In the genomic region with DNA sequence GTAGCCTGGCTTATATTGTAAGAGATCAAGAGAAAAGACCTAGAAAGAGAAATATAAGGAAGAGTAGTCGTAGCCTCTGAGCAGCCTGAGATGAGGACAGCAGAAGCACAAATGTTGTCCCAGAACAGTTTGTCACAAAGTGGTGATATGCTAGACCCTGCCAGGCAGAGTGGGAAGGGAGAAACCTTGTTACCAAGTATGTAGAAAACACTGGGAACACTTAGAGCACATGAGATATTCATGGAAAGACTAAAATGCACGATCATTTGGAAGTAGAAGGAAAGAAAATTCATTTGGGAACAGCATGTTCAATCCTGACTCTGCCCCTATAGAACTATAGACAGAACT, we compare ENCODE assay signal across 27 mouse cellular contexts.
"Had no signal": no experiment of that assay in that cellular context is flagged by ENCODE, and none has a peak within 500 bp of the region (broad histone marks: within the 10 kb centered on the region; RNA-seq: fewer than 3 reads in every experiment).

No protein-coding gene starts in this region.

- H3K27ac ChIP-seq: heart, adult 2 months; heart, embryonic 13.5 days; heart, embryonic 15.5 days; hindbrain, embryonic 13.5 days; hindbrain, embryonic 15.5 days; hindbrain, postnatal 0 days; kidney, embryonic 15.5 days; kidney, postnatal 0 days; limb, embryonic 13.5 days; limb, embryonic 15.5 days; liver, embryonic 12.5 days; liver, embryonic 14.5 days had no signal

- DNase-seq: gastrocnemius, postnatal 14 days; gastrocnemius, postnatal 36 days; heart, adult 11 months; heart, adult 2 months; heart, postnatal 14 days; heart, postnatal 36 days; kidney, adult 11 months; kidney, adult 2 months; kidney, adult 9 months; kidney, postnatal 14 days; kidney, postnatal 36 days; layer of hippocampus, adult 9-11 months; layer of hippocampus, postnatal 36 days; left cerebral cortex, postnatal 4 days had no signal

- H3K27me3 ChIP-seq: hindbrain, embryonic 13.5 days; hindbrain, embryonic 15.5 days; kidney, embryonic 15.5 days; limb, embryonic 13.5 days; limb, embryonic 15.5 days; liver, embryonic 12.5 days had no signal

- H3K4me2 ChIP-seq: heart, embryonic 11.5 days; heart, embryonic 13.5 days; heart, embryonic 15.5 days; hindbrain, embryonic 13.5 days; hindbrain, embryonic 15.5 days; kidney, embryonic 15.5 days; limb, embryonic 13.5 days; limb, embryonic 15.5 days; liver, embryonic 12.5 days had no signal

- H3K36me3 ChIP-seq: heart, embryonic 13.5 days; heart, embryonic 15.5 days; hindbrain, embryonic 13.5 days; hindbrain, embryonic 15.5 days; kidney, embryonic 15.5 days; limb, embryonic 13.5 days; limb, embryonic 15.5 days; liver, embryonic 12.5 days had no signal

- H3K9ac ChIP-seq: heart, embryonic 13.5 days; heart, embryonic 15.5 days; hindbrain, embryonic 13.5 days; hindbrain, embryonic 15.5 days; kidney, embryonic 15.5 days; limb, embryonic 13.5 days; limb, embryonic 15.5 days; liver, embryonic 12.5 days; liver, embryonic 14.5 days had no signal

- H3K9me3 ChIP-seq: heart, embryonic 13.5 days; heart, embryonic 15.5 days; hindbrain, embryonic 13.5 days; hindbrain, embryonic 15.5 days; kidney, embryonic 15.5 days; limb, embryonic 13.5 days; limb, embryonic 15.5 days; liver, embryonic 12.5 days had no signal

- H3K4me3 ChIP-seq: heart, adult 2 months; heart, embryonic 13.5 days; heart, embryonic 15.5 days; hindbrain, embryonic 13.5 days; hindbrain, embryonic 15.5 days; kidney, embryonic 15.5 days; limb, embryonic 13.5 days; limb, embryonic 15.5 days; liver, embryonic 12.5 days had no signal

- H3K4me1 ChIP-seq: heart, embryonic 13.5 days; heart, embryonic 15.5 days; hindbrain, embryonic 13.5 days; hindbrain, embryonic 15.5 days; kidney, embryonic 15.5 days; limb, embryonic 13.5 days; limb, embryonic 15.5 days; liver, embryonic 12.5 days had no signal

- ATAC-seq: hindbrain, postnatal 0 days; intestine, embryonic 16.5 days; liver, embryonic 12.5 days had no signal
